33 mouse cellular contexts compared by ENCODE assay signal in genomic region chrX:167012891-167013290, GRCm38 (mm10).
DNase-seq lines count a peak whose midpoint lies in the region; ATAC-seq and TF ChIP-seq lines count a peak whose summit lies in the region.
"Had no signal": no experiment of that assay in that cellular context is flagged by ENCODE, and none has a peak within 500 bp of the region (broad histone marks: within the 10 kb centered on the region; RNA-seq: fewer than 3 reads in every experiment).

No protein-coding gene starts in this region.

- no peak overlapping the region for H3K4me3 ChIP-seq in embryonic facial prominence, embryonic 14.5 days (ENCODE audit: low read depth, low read length)
- no peak overlapping the region for H3K4me3 ChIP-seq in embryonic facial prominence, embryonic 10.5 days
- no peak overlapping the region for H3K4me3 ChIP-seq in intestine, postnatal 0 days (ENCODE audit: low read depth, low read length)
- H3K4me3 ChIP-seq in stomach, embryonic 14.5 days (ENCODE audit: low read depth, low read length), result no peak overlapping the region
- H3K4me3 ChIP-seq: embryonic facial prominence, embryonic 15.5 days; forebrain, embryonic 12.5 days; heart, embryonic 10.5 days; heart, embryonic 15.5 days; hindbrain, embryonic 12.5 days; limb, embryonic 10.5 days; limb, embryonic 15.5 days; midbrain, embryonic 13.5 days; neural tube, embryonic 13.5 days; stomach, embryonic 15.5 days had no signal

- peaks cover 10% of the 10 kb centered on the region for H3K27me3 ChIP-seq in embryonic facial prominence, embryonic 14.5 days (replicated peaks; ENCODE audit: control insufficient read depth, insufficient read depth, low read length)
- peaks cover 97% of the 10 kb centered on the region for H3K27me3 ChIP-seq in embryonic facial prominence, embryonic 10.5 days (replicated peaks; ENCODE audit: low read depth, poor library complexity, severe bottlenecking)
- no peaks in the 10 kb centered on the region for H3K27me3 ChIP-seq in intestine, postnatal 0 days (replicated peaks; ENCODE audit: control insufficient read depth, insufficient read depth, low read length)
- no peaks in the 10 kb centered on the region for H3K27me3 ChIP-seq in stomach, embryonic 14.5 days (ENCODE audit: control insufficient read depth, insufficient read depth, low read length)
- H3K27me3 ChIP-seq: CH12.LX; heart, embryonic 15.5 days; stomach, embryonic 15.5 days had no signal

- no peak overlapping the region for H3K27ac ChIP-seq in embryonic facial prominence, embryonic 14.5 days (replicated peaks; ENCODE audit: low read depth, low read length)
- H3K27ac ChIP-seq in embryonic facial prominence, embryonic 10.5 days (replicated peaks), result no peak overlapping the region
- H3K27ac ChIP-seq in intestine, postnatal 0 days (ENCODE audit: low read depth, low read length), result no peak overlapping the region
- H3K27ac ChIP-seq in stomach, embryonic 14.5 days (ENCODE audit: low read length), result no peak overlapping the region
- H3K27ac ChIP-seq: embryonic facial prominence, embryonic 15.5 days; forebrain, embryonic 12.5 days; heart, embryonic 10.5 days; heart, embryonic 15.5 days; hindbrain, embryonic 12.5 days; hindbrain, postnatal 0 days; limb, embryonic 10.5 days; limb, embryonic 15.5 days; liver, embryonic 14.5 days; macrophage; midbrain, embryonic 13.5 days; neural tube, embryonic 13.5 days; stomach, embryonic 15.5 days had no signal

- no peaks in the 10 kb centered on the region for H3K36me3 ChIP-seq in embryonic facial prominence, embryonic 14.5 days (ENCODE audit: control insufficient read depth, insufficient read depth, low read length)
- no peaks in the 10 kb centered on the region for H3K36me3 ChIP-seq in embryonic facial prominence, embryonic 10.5 days (replicated peaks)
- no peaks in the 10 kb centered on the region for H3K36me3 ChIP-seq in intestine, postnatal 0 days (ENCODE audit: control insufficient read depth, insufficient read depth)
- no peaks in the 10 kb centered on the region for H3K36me3 ChIP-seq in stomach, embryonic 14.5 days (ENCODE audit: control insufficient read depth, insufficient read depth, low read length)
- H3K36me3 ChIP-seq: embryonic facial prominence, embryonic 15.5 days; forebrain, embryonic 12.5 days; heart, embryonic 10.5 days; heart, embryonic 15.5 days; hindbrain, embryonic 12.5 days; limb, embryonic 10.5 days; limb, embryonic 15.5 days; midbrain, embryonic 13.5 days; neural tube, embryonic 13.5 days; stomach, embryonic 15.5 days had no signal

- H3K9ac ChIP-seq in embryonic facial prominence, embryonic 14.5 days (ENCODE audit: low read depth, low read length), result no peak overlapping the region
- no peak overlapping the region for H3K9ac ChIP-seq in intestine, postnatal 0 days (ENCODE audit: low read depth, low read length)
- H3K9ac ChIP-seq in stomach, embryonic 14.5 days (replicated peaks; ENCODE audit: low read depth, low read length), result no peak overlapping the region
- H3K9ac ChIP-seq: embryonic facial prominence, embryonic 15.5 days; forebrain, embryonic 12.5 days; heart, embryonic 15.5 days; hindbrain, embryonic 12.5 days; limb, embryonic 15.5 days; liver, embryonic 14.5 days; midbrain, embryonic 13.5 days; neural tube, embryonic 13.5 days; stomach, embryonic 15.5 days had no signal

- intact Hi-C loops in heart, postnatal 25 days (cut with DNase I), result no loop called here

- no peaks in the 10 kb centered on the region for H3K4me1 ChIP-seq in embryonic facial prominence, embryonic 14.5 days (ENCODE audit: control insufficient read depth, insufficient read depth, low read length)
- no peaks in the 10 kb centered on the region for H3K4me1 ChIP-seq in embryonic facial prominence, embryonic 10.5 days
- H3K4me1 ChIP-seq in intestine, postnatal 0 days (replicated peaks; ENCODE audit: control insufficient read depth, insufficient read depth, low read length), result no peaks in the 10 kb centered on the region
- H3K4me1 ChIP-seq in stomach, embryonic 14.5 days (ENCODE audit: control insufficient read depth, insufficient read depth, low read length), result no peaks in the 10 kb centered on the region
- H3K4me1 ChIP-seq: embryonic facial prominence, embryonic 15.5 days; forebrain, embryonic 12.5 days; heart, embryonic 10.5 days; heart, embryonic 15.5 days; hindbrain, embryonic 12.5 days; limb, embryonic 10.5 days; limb, embryonic 15.5 days; midbrain, embryonic 13.5 days; neural tube, embryonic 13.5 days; stomach, embryonic 15.5 days had no signal

- WGBS in embryonic facial prominence, embryonic 14.5 days, result 69% methylated on average over 4 of the region's 4 CpGs
- WGBS in embryonic facial prominence, embryonic 10.5 days, result 74% methylated on average over 4 of the region's 4 CpGs
- 43% methylated on average over 4 of the region's 4 CpGs for WGBS in intestine, postnatal 0 days
- whole genome bisulfite sequencing in stomach, embryonic 14.5 days, result 65% methylated on average over 4 of the region's 4 CpGs

- no peak overlapping the region for H3K4me2 ChIP-seq in embryonic facial prominence, embryonic 14.5 days (ENCODE audit: low read depth, low read length)
- H3K4me2 ChIP-seq in intestine, postnatal 0 days (replicated peaks; ENCODE audit: low read depth), result no peak overlapping the region
- no peak overlapping the region for H3K4me2 ChIP-seq in stomach, embryonic 14.5 days (replicated peaks; ENCODE audit: low read depth, low read length)
- H3K4me2 ChIP-seq: embryonic facial prominence, embryonic 15.5 days; forebrain, embryonic 12.5 days; heart, embryonic 15.5 days; hindbrain, embryonic 12.5 days; limb, embryonic 15.5 days; midbrain, embryonic 13.5 days; neural tube, embryonic 13.5 days; stomach, embryonic 15.5 days had no signal

- no peak for ATAC-seq in embryonic facial prominence, embryonic 14.5 days (ENCODE audit: low read depth)
- peak; percentile 66 for ATAC-seq in intestine, postnatal 0 days
- peak; percentile 42; the same call in 1 of the 2 replicates for ATAC-seq in stomach, embryonic 14.5 days (ENCODE audit: insufficient number of reproducible peaks, insufficient read depth, low FRiP score, low read depth)
- ATAC-seq: hindbrain, postnatal 0 days; midbrain, embryonic 13.5 days had no signal

- DNase-seq in embryonic facial prominence, embryonic 14.5 days (ENCODE audit: low spot score), result peak; percentile 23
- no peak for DNase-seq in embryonic facial prominence, embryonic 10.5 days (ENCODE audit: low spot score)
- DNase-seq in NIH3T3 (ENCODE audit: low read depth), result peak; percentile 45
- no peak for DNase-seq in heart, postnatal 25 days (ENCODE audit: low spot score)
- DNase-seq in testis, postnatal 10 days (ENCODE audit: low spot score), result no peak
- no peak for DNase-seq in adrenal gland, adult 2 months
- DNase-seq: adrenal gland, postnatal 14 days; cerebellum, adult 11 months; cerebellum, adult 9-11 months; gastrocnemius, postnatal 14 days; heart, postnatal 36 days; kidney, adult 18-20 months; kidney, postnatal 36 days; layer of hippocampus, postnatal 36 days; right cerebral cortex, postnatal 4 days; thymus, adult 2 months; thymus, postnatal 36 days had no signal

- no peaks in the 10 kb centered on the region for H3K9me3 ChIP-seq in embryonic facial prominence, embryonic 14.5 days (ENCODE audit: control insufficient read depth, low read length)
- H3K9me3 ChIP-seq in embryonic facial prominence, embryonic 10.5 days, result no peaks in the 10 kb centered on the region
- no peaks in the 10 kb centered on the region for H3K9me3 ChIP-seq in intestine, postnatal 0 days (ENCODE audit: control insufficient read depth)
- H3K9me3 ChIP-seq in stomach, embryonic 14.5 days (ENCODE audit: control insufficient read depth, low read depth, low read length), result no peaks in the 10 kb centered on the region
- H3K9me3 ChIP-seq: embryonic facial prominence, embryonic 15.5 days; forebrain, embryonic 12.5 days; heart, embryonic 10.5 days; heart, embryonic 15.5 days; hindbrain, embryonic 12.5 days; limb, embryonic 10.5 days; limb, embryonic 15.5 days; midbrain, embryonic 13.5 days; neural tube, embryonic 13.5 days; stomach, embryonic 15.5 days had no signal

- TF ChIP-seq CTCF in intestine, postnatal 0 days (IDR thresholded peaks at IDR 0.05; ENCODE audit: low read depth), result no peak

Comparison
In these comparisons a context has a peak if more than half of its experiments do, and no peak if none do; other contexts are left out.
1. DNase-seq: peak in embryonic facial prominence, embryonic 14.5 days (single experiment) and NIH3T3 (single experiment); none in embryonic facial prominence, embryonic 10.5 days (single experiment), heart, postnatal 25 days (single experiment), testis, postnatal 10 days (single experiment) and adrenal gland, adult 2 months (single experiment).